Mouse (Mus musculus) adrenal gland, postnatal 10 days (tissue): Measurements from ENCODE around the gene Ripply3. TPM values are rescaled to one million over a fixed set of nuclear protein-coding genes. Genes with fewer than 3 reads are reported as not detected.

Experiments
- DNase-seq: peaks from one replicate; pipeline ENCODE4 v3.0.0; 2021; ENCODE audit warnings: mixed read lengths
- total RNA-seq, 2 experiments: library from RNA; stranded (reverse); gene quantifications; 2 replicates each; pipeline ENCODE4 v1.2.3; 2021

The Ripply3 gene
- total RNA-seq, 2 experiments from 2014 or later: 3.8 to 4.0 TPM

GRCm38 (mm10) chr16:94358091-94358490 is 29.9 kb downstream of the Ripply3 start:
- no peak for DNase-seq

GRCm38 (mm10) chr16:94360578-94361350 is 32.5 kb downstream of the Ripply3 start:
- peak; percentile 35 for DNase-seq

- peak; percentile 87 for DNase-seq
Measured at GRCm38 (mm10) chr16:94362174-94362873, 34.1 kb downstream of the Ripply3 start.

GRCm38 (mm10) chr16:94363814-94364213 is 35.6 kb downstream of the Ripply3 start:
- no peak for DNase-seq

- no peak for DNase-seq
Measured at GRCm38 (mm10) chr16:94365435-94365834, 37.2 kb downstream of the Ripply3 start.

- no peak for DNase-seq
Measured at GRCm38 (mm10) chr16:94369596-94370172, 41.5 kb downstream of the Ripply3 start.

- peak; percentile 96 for DNase-seq
Measured at GRCm38 (mm10) chr16:94370173-94370914, 42.1 kb downstream of the Ripply3 start, which contains the start of gene Ttc3. Gene Ttc3 (plus strand): TSS chr16:94370618.

GRCm38 (mm10) chr16:94370915-94371300 is 42.7 kb downstream of the Ripply3 start:
- DNase-seq: peak; percentile 83

- DNase-seq: peak; percentile 70
Measured at GRCm38 (mm10) chr16:94371301-94371931, 43.2 kb downstream of the Ripply3 start, which contains the start of gene Pigp. Gene Pigp (minus strand): TSS chr16:94371842.

- no peak for DNase-seq
Measured at GRCm38 (mm10) chr16:94379386-94379785, 51.2 kb downstream of the Ripply3 start.

GRCm38 (mm10) chr16:94383277-94383676 is 55.1 kb downstream of the Ripply3 start:
- no peak for DNase-seq

Other genes with a start within 250 kb of the Ripply3 start
- under 1 TPM in 1 of 2 experiments, not detected in 1; 0.09 TPM for gene Sim2, start 243.5 kb upstream of the Ripply3 start, total RNA-seq
- gene Hlcs, start 14.8 kb upstream of the Ripply3 start, total RNA-seq: 10 to 100 TPM; 11.9 to 13.5 TPM
- gene Ttc3, start 42.2 kb downstream of the Ripply3 start, total RNA-seq: 100 to 1,000 TPM in 1 of 2 experiments, 10 to 100 TPM in 1; 94.4 to 116 TPM
- 10 to 100 TPM; 63.3 to 66.8 TPM for gene Pigp, start 43.4 kb downstream of the Ripply3 start, total RNA-seq
- gene Vps26c, start 198.4 kb downstream of the Ripply3 start, total RNA-seq: 10 to 100 TPM; 40.8 to 52.8 TPM
- 10 to 100 TPM; 59.7 to 62.7 TPM for gene Dyrk1a, start 241.6 kb downstream of the Ripply3 start, total RNA-seq